Mouse (Mus musculus): ENCODE data around the gene Gm13043. TPM values are rescaled to one million over a fixed set of nuclear protein-coding genes. Genes with fewer than 3 reads are reported as not detected.
"Not testable (repeated sequence)": the region's sequence is repeated elsewhere in the genome, so short reads cannot be mapped to it uniquely, and the experiment has no call there.

Gene Gm13043
- total RNA-seq (2015), result not detected in 2 replicates
- total RNA-seq (2017), result not detected in 2 replicates

DNA sequence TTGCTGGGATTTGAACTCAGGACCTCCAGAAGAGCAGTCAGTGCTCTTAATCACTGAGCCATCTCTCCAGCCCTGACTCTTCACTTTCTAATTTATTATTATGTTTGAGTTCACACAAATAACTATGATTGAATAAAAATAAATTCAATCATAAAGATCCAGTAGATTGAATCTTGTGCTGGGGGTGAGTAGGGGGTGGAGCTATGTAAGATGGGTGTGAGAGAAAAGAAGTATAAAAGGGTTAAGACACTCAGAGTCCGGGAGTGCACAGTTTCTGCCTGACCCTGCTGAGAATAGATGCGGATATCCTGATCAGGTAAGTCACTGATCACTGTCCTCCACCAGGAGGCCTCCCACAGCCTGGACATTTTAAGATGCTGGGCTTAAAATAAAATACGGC, at the start of gene Gm13043:
TSS of gene Gm13043 (plus strand) at position 301 of the 400 bp plus-strand sequence.
- ATAC-seq (replicated peaks; ENCODE audit: poor library complexity), result no peak

- not testable (repeated sequence) for ATAC-seq (replicated peaks; ENCODE audit: poor library complexity)
These were observed 24.5 kb downstream of the Gm13043 start, which contains the start of gene Gm13040 for GRCm38 (mm10) chr4:143535654-143536053. TSS of gene Gm13040 (plus strand) at chr4:143535954.

DNA sequence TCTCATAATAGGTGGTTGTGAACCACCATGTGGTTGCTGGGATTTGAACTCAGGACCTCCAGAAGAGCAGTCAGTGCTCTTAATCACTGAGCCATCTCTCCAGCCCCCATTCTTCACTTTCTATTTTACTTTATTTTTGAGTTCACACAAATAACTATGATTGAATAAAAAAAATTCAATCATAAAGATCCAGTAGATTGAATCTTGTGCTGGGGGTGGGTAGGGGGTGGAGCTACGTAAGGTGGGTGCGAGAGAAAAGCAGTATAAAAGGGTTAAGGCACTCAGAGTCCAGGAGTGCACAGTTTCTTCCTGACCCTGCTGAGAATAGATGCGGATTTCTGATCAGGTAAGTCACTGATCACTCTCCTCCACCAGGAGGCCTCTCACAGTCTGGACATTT, 40.3 kb downstream of the Gm13043 start, which contains the start of the genes BC080695 and Gm13057:
TSS of gene BC080695 (plus strand) at position 301 of the 400 bp plus-strand sequence.
TSS of gene Gm13057 (plus strand) at position 310 of the 400 bp plus-strand sequence.
- not testable (repeated sequence) for ATAC-seq (replicated peaks; ENCODE audit: poor library complexity)

Other genes with a start within 250 kb of the Gm13043 start
- gene Pdpn, start 211.8 kb upstream of the Gm13043 start, total RNA-seq (2015), result not detected in 2 replicates
- not detected in 2 replicates for gene Pdpn, start 211.8 kb upstream of the Gm13043 start, total RNA-seq (2017)
- not detected in 2 replicates for gene Lrrc38, start 161.6 kb upstream of the Gm13043 start, total RNA-seq (2015)
- gene Lrrc38, start 161.6 kb upstream of the Gm13043 start, total RNA-seq (2017), result not detected in 2 replicates
- gene Pramel1, start 116.9 kb upstream of the Gm13043 start, total RNA-seq (2015), result not detected in 2 replicates
- gene Pramel1, start 116.9 kb upstream of the Gm13043 start, total RNA-seq (2017), result not detected in 2 replicates
- 7.5 and 10.1 TPM in 2 replicates for gene Pramef8, start 98.9 kb upstream of the Gm13043 start, total RNA-seq (2015)
- gene Pramef8, start 98.9 kb upstream of the Gm13043 start, total RNA-seq (2017), result 7.7 and 10.2 TPM in 2 replicates
- gene Oog4, start 61.0 kb upstream of the Gm13043 start, total RNA-seq (2015), result not detected in 2 replicates
- not detected in 2 replicates for gene Oog4, start 61.0 kb upstream of the Gm13043 start, total RNA-seq (2017)
- gene Gm13040, start 24.6 kb downstream of the Gm13043 start, total RNA-seq (2015), result not detected in 2 replicates
- not detected in 2 replicates for gene Gm13040, start 24.6 kb downstream of the Gm13043 start, total RNA-seq (2017)
- not detected in 2 replicates for gene BC080695, start 40.4 kb downstream of the Gm13043 start, total RNA-seq (2015)
- gene BC080695, start 40.4 kb downstream of the Gm13043 start, total RNA-seq (2017), result not detected in 2 replicates
- gene Gm13057, start 40.4 kb downstream of the Gm13043 start, total RNA-seq (2015), result not detected in 2 replicates
- gene Gm13057, start 40.4 kb downstream of the Gm13043 start, total RNA-seq (2017), result not detected in 2 replicates
- not detected in 2 replicates for gene Gm13083, start 103.7 kb downstream of the Gm13043 start, total RNA-seq (2015)
- gene Gm13083, start 103.7 kb downstream of the Gm13043 start, total RNA-seq (2017), result not detected in 2 replicates
- gene Gm13088, start 145.9 kb downstream of the Gm13043 start, total RNA-seq (2015), result not detected in 2 replicates
- not detected in 2 replicates for gene Gm13088, start 145.9 kb downstream of the Gm13043 start, total RNA-seq (2017)
- not detected in 2 replicates for gene Gm13089, start 191.4 kb downstream of the Gm13043 start, total RNA-seq (2015)
- not detected in 2 replicates for gene Gm13089, start 191.4 kb downstream of the Gm13043 start, total RNA-seq (2017)
- gene Gm13078, start 208.1 kb downstream of the Gm13043 start, total RNA-seq (2015), result not detected in 2 replicates
- not detected in 2 replicates for gene Gm13078, start 208.1 kb downstream of the Gm13043 start, total RNA-seq (2017)